14 mouse cellular contexts compared by ENCODE assay signal in the genomic region with DNA sequence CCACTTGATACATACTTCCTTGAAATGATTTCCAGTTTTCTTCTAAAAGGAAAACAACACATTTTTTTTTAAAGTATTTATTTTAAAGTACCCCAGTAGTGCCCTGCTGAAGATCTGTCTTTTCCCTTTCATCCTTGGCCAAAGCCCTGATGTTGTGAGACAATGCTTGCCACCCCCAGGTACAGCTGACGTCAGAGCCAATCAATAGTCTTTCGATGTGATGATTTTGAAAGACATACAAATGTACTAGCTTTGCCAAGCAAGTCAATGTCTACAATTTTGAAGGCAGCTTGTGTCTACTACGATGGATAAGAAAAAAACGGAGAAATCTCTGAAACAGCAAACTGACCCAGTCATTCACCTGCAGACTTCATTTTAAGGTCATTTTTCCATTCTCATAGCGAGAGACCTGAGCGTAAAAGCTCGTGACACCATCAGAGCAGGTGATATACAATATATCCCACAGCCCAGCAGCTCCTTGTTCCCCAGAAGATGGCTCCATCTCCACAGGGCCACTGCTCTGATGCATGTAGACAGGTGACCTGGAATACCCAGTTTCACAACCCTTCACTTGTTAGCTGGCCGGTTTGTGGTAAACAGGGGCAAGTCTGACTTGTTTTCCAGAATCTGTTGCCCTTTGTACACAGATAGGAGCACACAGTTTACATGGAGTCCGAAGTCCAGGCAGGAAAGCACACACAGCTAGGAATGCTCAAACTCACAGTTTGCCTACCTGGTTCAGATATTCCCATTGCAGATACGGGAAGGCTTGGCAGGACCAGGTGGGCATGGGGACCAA.
DNase-seq lines count a peak whose midpoint lies in the region; ATAC-seq lines count a peak whose summit lies in the region.
"Had no signal": no experiment of that assay in that cellular context is flagged by ENCODE, and none has a peak within 500 bp of the region (broad histone marks: within the 10 kb centered on the region; RNA-seq: fewer than 3 reads in every experiment).

No protein-coding gene starts in this region.

- H3K4me2 ChIP-seq in intestine, embryonic 15.5 days (replicated peaks) = no peak overlapping the region
- H3K4me2 ChIP-seq in stomach, embryonic 15.5 days = no peak overlapping the region
- H3K4me2 ChIP-seq: embryonic facial prominence, embryonic 12.5 days; forebrain, embryonic 13.5 days had no signal

- no peaks in the 10 kb centered on the region for H3K9me3 ChIP-seq in intestine, embryonic 15.5 days
- no peaks in the 10 kb centered on the region for H3K9me3 ChIP-seq in stomach, embryonic 15.5 days
- H3K9me3 ChIP-seq: embryonic facial prominence, embryonic 12.5 days; forebrain, embryonic 13.5 days; midbrain, embryonic 10.5 days had no signal

- no peak overlapping the region for H3K4me3 ChIP-seq in intestine, embryonic 15.5 days (replicated peaks)
- H3K4me3 ChIP-seq in stomach, embryonic 15.5 days (replicated peaks) = no peak overlapping the region
- H3K4me3 ChIP-seq: embryonic facial prominence, embryonic 12.5 days; forebrain, embryonic 13.5 days; midbrain, embryonic 10.5 days had no signal

- DNase-seq in kidney, adult 8-10 months = peak; percentile 59 to 72
- no peak for DNase-seq in kidney, postnatal 10 days
- DNase-seq in liver = peak; percentile 33
- no peak for DNase-seq in layer of hippocampus, adult 9-11 months
- no peak for DNase-seq in adrenal gland, postnatal 25 days
- DNase-seq: cerebellum, postnatal 10 days; gastrocnemius, postnatal 25 days; right cerebral cortex, postnatal 14 days had no signal

- no peak overlapping the region for H3K9ac ChIP-seq in intestine, embryonic 15.5 days
- H3K9ac ChIP-seq in stomach, embryonic 15.5 days = no peak overlapping the region
- H3K9ac ChIP-seq: embryonic facial prominence, embryonic 12.5 days; forebrain, embryonic 13.5 days had no signal

- ATAC-seq in intestine, embryonic 15.5 days = peak; percentile 87
- peak; percentile 75 for ATAC-seq in stomach, embryonic 15.5 days (ENCODE audit: insufficient read depth, low FRiP score, low read depth)
- ATAC-seq: forebrain, embryonic 13.5 days; hindbrain, embryonic 16.5 days had no signal

- no peaks in the 10 kb centered on the region for H3K27me3 ChIP-seq in intestine, embryonic 15.5 days (replicated peaks)
- no peaks in the 10 kb centered on the region for H3K27me3 ChIP-seq in stomach, embryonic 15.5 days (replicated peaks)
- H3K27me3 ChIP-seq: embryonic facial prominence, embryonic 12.5 days had no signal

- H3K27ac ChIP-seq in intestine, embryonic 15.5 days = no peak overlapping the region
- H3K27ac ChIP-seq in stomach, embryonic 15.5 days = no peak overlapping the region
- H3K27ac ChIP-seq: embryonic facial prominence, embryonic 12.5 days; forebrain, embryonic 13.5 days had no signal

- WGBS in intestine, embryonic 15.5 days = 77% methylated on average over 10 of the region's 10 CpGs
- 71% methylated on average over 10 of the region's 10 CpGs for WGBS in stomach, embryonic 15.5 days

- 0 out of 2 replicates have a peak, but pooled peaks cover 2% of the 10 kb centered on the region for H3K4me1 ChIP-seq in intestine, embryonic 15.5 days (replicated peaks)
- no peaks in the 10 kb centered on the region for H3K4me1 ChIP-seq in stomach, embryonic 15.5 days
- H3K4me1 ChIP-seq: embryonic facial prominence, embryonic 12.5 days had no signal

- H3K36me3 ChIP-seq in intestine, embryonic 15.5 days = no peaks in the 10 kb centered on the region
- no peaks in the 10 kb centered on the region for H3K36me3 ChIP-seq in stomach, embryonic 15.5 days
- H3K36me3 ChIP-seq: embryonic facial prominence, embryonic 12.5 days; midbrain, embryonic 10.5 days had no signal

Comparison
In these comparisons a context has a peak if more than half of its experiments do, and no peak if none do; other contexts are left out.
1. DNase-seq: peak in kidney, adult 8-10 months (2 of 2) and liver (single experiment); none in kidney, postnatal 10 days (single experiment), layer of hippocampus, adult 9-11 months (single experiment) and adrenal gland, postnatal 25 days (single experiment).